Mouse (Mus musculus): ENCODE results near the gene Lat. TPM values are rescaled to one million over a fixed set of nuclear protein-coding genes. Genes with fewer than 3 reads are reported as not detected.
A peak's percentile ranks its signal among the peaks of the same experiment; 100 is the strongest.

The Lat gene
- total and polyA plus RNA-seq, 3 experiments, result 0.34 to 4.4 (median 1.8) TPM

DNA sequence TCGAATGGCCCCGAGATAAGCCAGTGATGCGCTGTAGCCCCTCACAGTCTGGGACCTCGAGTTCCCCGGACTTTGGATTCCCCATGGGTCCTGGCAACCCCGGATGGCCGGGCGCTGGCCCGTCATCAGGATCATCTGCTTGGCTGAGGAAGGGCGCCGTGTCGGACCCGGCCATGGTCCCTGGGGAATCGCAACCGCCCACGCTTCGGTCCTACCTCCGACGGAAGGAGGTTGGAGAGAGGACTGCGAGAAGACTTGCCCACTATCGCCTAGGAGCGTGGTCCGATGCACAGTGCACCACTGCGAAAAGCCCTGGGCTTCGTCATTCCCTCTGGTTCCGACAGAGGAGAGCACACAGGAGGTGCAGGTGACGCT lies 7.5 kb upstream of the Lat start:
- H3K4me3 ChIP-seq, result peak overlapping the region; percentile 92
- peak overlapping the region; percentile 78 for H3K27ac ChIP-seq
- H3K4me1 ChIP-seq (ENCODE audit: control insufficient read depth, insufficient read depth, low read length), result peaks cover 4% of the 10 kb centered on the region
- intact Hi-C loops (cut with DNase I), result loop anchor here (5.0 kb wide), 1 partner anchor 115 kb away; no protein-coding TSS in a partner anchor
- H3K27me3 ChIP-seq (ENCODE audit: control insufficient read depth, insufficient read depth, low read length), result no peaks in the 10 kb centered on the region
- no peaks in the 10 kb centered on the region for H3K36me3 ChIP-seq (ENCODE audit: control insufficient read depth, insufficient read depth, low read length)
- no peak for DNase-seq
- 2% methylated on average over 27 of the region's 27 CpGs for WGBS
- H3K9ac ChIP-seq (ENCODE audit: low read depth, low read length), result peak overlapping the region; percentile 87
- TF ChIP-seq POLR2A (IDR thresholded peaks at IDR 0.05; ENCODE audit: insufficient read depth, low read depth, low read length) (no peak), CTCF (IDR thresholded peaks at IDR 0.05) (no peak), EP300 (IDR thresholded peaks at IDR 0.05; ENCODE audit: insufficient read depth, low read depth, low read length) (no peak)
- no peaks in the 10 kb centered on the region for H3K79me2 ChIP-seq (replicated peaks; ENCODE audit: control insufficient read depth, insufficient read depth, low read length)

DNA sequence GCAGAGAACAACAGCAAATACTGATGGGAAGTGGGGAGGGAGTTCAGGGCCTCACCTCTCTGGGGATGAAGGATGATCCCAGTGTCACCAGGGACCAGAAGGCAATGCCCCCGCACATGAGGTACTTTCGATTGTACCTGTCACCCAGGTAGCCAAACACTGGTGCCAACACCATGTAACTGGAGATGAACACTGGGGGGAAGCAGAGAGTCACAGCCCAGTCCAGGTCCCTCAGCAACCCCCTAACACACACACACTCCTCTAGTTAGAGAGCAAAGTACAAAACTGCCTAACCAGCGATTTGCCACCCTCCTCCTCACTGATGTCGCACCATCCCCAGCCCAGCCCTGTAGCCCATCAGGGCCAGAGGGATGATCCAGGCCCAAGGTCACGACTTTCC lies 5.6 kb upstream of the Lat start:
- H3K9ac ChIP-seq (ENCODE audit: low read depth, low read length), result no peak overlapping the region
- TF ChIP-seq EP300 (IDR thresholded peaks at IDR 0.05; ENCODE audit: insufficient read depth, low read depth, low read length) (no peak), CTCF (IDR thresholded peaks at IDR 0.05) (0 out of 2 replicates have a peak, but pooled peaks have one; percentile 17)
- intact Hi-C loops (cut with DNase I), result loop anchor here (5.0 kb wide), 1 partner anchor 113 kb away; no protein-coding TSS in a partner anchor
- H3K27ac ChIP-seq, result no peak overlapping the region
- no peak overlapping the region for H3K4me3 ChIP-seq
- WGBS, result 75% methylated on average over 5 of the region's 5 CpGs
- no peaks in the 10 kb centered on the region for H3K27me3 ChIP-seq (ENCODE audit: control insufficient read depth, insufficient read depth, low read length)
- no peak for DNase-seq
- H3K79me2 ChIP-seq (replicated peaks; ENCODE audit: control insufficient read depth, insufficient read depth, low read length), result no peaks in the 10 kb centered on the region
- no peaks in the 10 kb centered on the region for H3K36me3 ChIP-seq (ENCODE audit: control insufficient read depth, insufficient read depth, low read length)
- peaks cover 4% of the 10 kb centered on the region for H3K4me1 ChIP-seq (ENCODE audit: control insufficient read depth, insufficient read depth, low read length)

DNA sequence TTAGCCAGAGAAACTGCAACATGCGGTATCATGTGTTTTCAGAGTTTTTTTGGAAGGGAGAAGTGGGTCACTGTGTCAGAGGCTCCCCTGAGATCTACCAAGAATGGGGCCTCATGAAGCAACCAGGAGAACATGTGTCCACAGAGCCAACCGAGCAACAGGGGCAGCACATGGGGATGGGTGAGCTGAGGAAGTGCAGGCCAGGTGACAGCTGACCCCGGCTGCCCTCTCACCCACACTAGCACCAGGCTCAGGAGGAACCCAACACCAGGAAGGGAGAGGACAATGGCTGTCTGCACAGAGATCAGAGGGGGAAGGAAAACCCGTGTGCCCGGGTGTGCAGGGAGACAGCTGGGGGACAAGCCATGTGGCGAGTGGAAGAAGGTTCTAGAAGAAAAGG lies 5.2 kb upstream of the Lat start:
- WGBS, result 52% methylated on average over 6 of the region's 6 CpGs
- no peaks in the 10 kb centered on the region for H3K36me3 ChIP-seq (ENCODE audit: control insufficient read depth, insufficient read depth, low read length)
- DNase-seq, result no peak
- no peak overlapping the region for H3K9ac ChIP-seq (ENCODE audit: low read depth, low read length)
- no peak overlapping the region for H3K4me3 ChIP-seq
- intact Hi-C loops (cut with DNase I), result no loop called here
- H3K79me2 ChIP-seq (replicated peaks; ENCODE audit: control insufficient read depth, insufficient read depth, low read length), result no peaks in the 10 kb centered on the region
- H3K4me1 ChIP-seq (ENCODE audit: control insufficient read depth, insufficient read depth, low read length), result peaks cover 4% of the 10 kb centered on the region
- no peaks in the 10 kb centered on the region for H3K27me3 ChIP-seq (ENCODE audit: control insufficient read depth, insufficient read depth, low read length)
- no peak overlapping the region for H3K27ac ChIP-seq
- no peak for TF ChIP-seq EP300 (IDR thresholded peaks at IDR 0.05; ENCODE audit: insufficient read depth, low read depth, low read length)
- no peak for TF ChIP-seq CTCF (IDR thresholded peaks at IDR 0.05)
- no peak for TF ChIP-seq POLR2A (IDR thresholded peaks at IDR 0.05; ENCODE audit: insufficient read depth, low read depth, low read length)

DNA sequence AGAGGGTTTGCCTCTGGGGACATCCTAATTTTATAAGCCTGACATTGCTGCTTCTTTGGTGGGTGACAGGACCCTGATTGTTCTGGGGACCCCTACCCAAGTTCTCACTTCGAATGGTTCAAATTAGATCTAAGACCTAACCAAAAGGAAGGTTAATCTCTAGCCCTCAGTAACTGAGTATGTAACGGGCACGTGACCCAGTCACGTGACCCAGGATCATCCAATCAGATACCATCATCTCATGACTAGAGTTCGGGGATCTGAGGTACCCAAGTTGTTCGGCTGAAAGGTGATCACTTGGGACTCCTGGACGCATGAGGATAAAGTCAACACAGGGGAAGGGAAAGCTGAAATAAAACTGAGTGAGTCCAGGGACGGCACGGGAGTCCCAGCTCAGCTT lies 3.6 kb upstream of the Lat start:
- H3K9ac ChIP-seq (ENCODE audit: low read depth, low read length), result no peak overlapping the region
- intact Hi-C loops (cut with DNase I), result no loop called here
- TF ChIP-seq CTCF (IDR thresholded peaks at IDR 0.05), result no peak
- no peak for TF ChIP-seq EP300 (IDR thresholded peaks at IDR 0.05; ENCODE audit: insufficient read depth, low read depth, low read length)
- no peak for TF ChIP-seq POLR2A (IDR thresholded peaks at IDR 0.05; ENCODE audit: insufficient read depth, low read depth, low read length)
- H3K36me3 ChIP-seq (ENCODE audit: control insufficient read depth, insufficient read depth, low read length), result no peaks in the 10 kb centered on the region
- peaks cover 4% of the 10 kb centered on the region for H3K4me1 ChIP-seq (ENCODE audit: control insufficient read depth, insufficient read depth, low read length)
- no peak overlapping the region for H3K4me3 ChIP-seq
- no peak for DNase-seq
- H3K27ac ChIP-seq, result no peak overlapping the region
- H3K79me2 ChIP-seq (replicated peaks; ENCODE audit: control insufficient read depth, insufficient read depth, low read length), result no peaks in the 10 kb centered on the region
- no peaks in the 10 kb centered on the region for H3K27me3 ChIP-seq (ENCODE audit: control insufficient read depth, insufficient read depth, low read length)
- 84% methylated on average over 9 of the region's 9 CpGs for WGBS

DNA sequence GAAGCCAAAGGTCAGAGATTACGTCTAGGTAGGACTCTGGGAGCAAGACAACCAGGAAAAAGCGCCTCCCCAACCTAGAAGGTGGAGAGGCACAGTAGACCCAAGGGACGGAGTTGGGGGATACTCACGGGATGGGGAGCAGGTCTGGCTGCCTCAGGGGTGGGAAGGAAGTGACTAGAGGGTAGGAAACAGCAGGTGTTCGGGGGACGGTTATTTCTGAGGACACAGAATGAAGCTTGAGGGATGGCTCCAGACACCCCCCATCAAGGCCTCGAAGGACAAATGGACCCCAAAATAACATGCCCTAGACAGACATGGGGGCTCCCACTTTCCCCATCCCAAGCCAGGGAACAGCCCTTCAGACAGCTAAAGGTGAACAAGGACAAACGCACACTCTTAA lies 1.0 kb downstream of the Lat start:
- H3K36me3 ChIP-seq (ENCODE audit: control insufficient read depth, insufficient read depth, low read length), result no peaks in the 10 kb centered on the region
- no peaks in the 10 kb centered on the region for H3K4me1 ChIP-seq (ENCODE audit: control insufficient read depth, insufficient read depth, low read length)
- DNase-seq, result no peak
- H3K9ac ChIP-seq (ENCODE audit: low read depth, low read length), result no peak overlapping the region
- H3K79me2 ChIP-seq (replicated peaks; ENCODE audit: control insufficient read depth, insufficient read depth, low read length), result no peaks in the 10 kb centered on the region
- no peak overlapping the region for H3K27ac ChIP-seq
- WGBS, result 79% methylated on average over 8 of the region's 8 CpGs
- TF ChIP-seq EP300 (IDR thresholded peaks at IDR 0.05; ENCODE audit: insufficient read depth, low read depth, low read length) (no peak), POLR2A (IDR thresholded peaks at IDR 0.05; ENCODE audit: insufficient read depth, low read depth, low read length) (no peak), CTCF (IDR thresholded peaks at IDR 0.05) (no peak)
- no peaks in the 10 kb centered on the region for H3K27me3 ChIP-seq (ENCODE audit: control insufficient read depth, insufficient read depth, low read length)
- no peak overlapping the region for H3K4me3 ChIP-seq
- intact Hi-C loops (cut with DNase I), result no loop called here

DNA sequence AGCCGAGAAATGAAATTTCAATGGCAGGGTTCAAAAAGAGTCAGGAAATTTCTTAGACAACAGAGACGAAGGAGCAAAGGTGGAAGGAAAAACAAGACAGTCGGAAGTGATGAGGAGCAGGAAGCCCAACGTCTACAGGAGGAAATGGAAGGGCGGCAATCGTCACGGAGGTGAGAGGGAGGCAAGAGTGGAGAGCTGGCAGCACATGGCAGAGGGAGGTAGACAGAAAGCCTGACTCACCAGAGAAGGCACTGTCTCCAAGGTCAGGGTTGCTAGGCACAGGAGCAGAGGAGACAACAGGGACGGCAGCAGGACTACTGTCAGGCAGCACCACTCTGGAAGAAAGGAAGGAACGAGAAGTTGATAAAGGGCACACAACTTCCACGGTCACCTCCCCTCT lies 1.7 kb downstream of the Lat start:
- Histone ChIP-seq H3K9ac (ENCODE audit: low read depth, low read length) (no peak overlapping the region), H3K4me3 (no peak overlapping the region), H3K27ac (no peak overlapping the region), H3K27me3 (ENCODE audit: control insufficient read depth, insufficient read depth, low read length) (no peaks in the 10 kb centered on the region), H3K36me3 (ENCODE audit: control insufficient read depth, insufficient read depth, low read length) (no peaks in the 10 kb centered on the region), H3K4me1 (ENCODE audit: control insufficient read depth, insufficient read depth, low read length) (no peaks in the 10 kb centered on the region), H3K79me2 (replicated peaks; ENCODE audit: control insufficient read depth, insufficient read depth, low read length) (no peaks in the 10 kb centered on the region)
- intact Hi-C loops (cut with DNase I), result no loop called here
- WGBS, result 63% methylated on average over 10 of the region's 10 CpGs
- DNase-seq, result no peak
- no peak for TF ChIP-seq CTCF (IDR thresholded peaks at IDR 0.05)
- no peak for TF ChIP-seq POLR2A (IDR thresholded peaks at IDR 0.05; ENCODE audit: insufficient read depth, low read depth, low read length)
- TF ChIP-seq EP300 (IDR thresholded peaks at IDR 0.05; ENCODE audit: insufficient read depth, low read depth, low read length), result no peak
